Mouse (Mus musculus) C2C12 (cell line): ENCODE data around the gene Olfr1112. TPM values are rescaled to one million over a fixed set of nuclear protein-coding genes. Genes with fewer than 3 reads are reported as not detected.
"Not testable (repeated sequence)": the region's sequence is repeated elsewhere in the genome, so short reads cannot be mapped to it uniquely, and the experiment has no call there.

Experiments used
- H3K27me3 ChIP-seq: one replicate; pipeline ENCODE4 v1.6.1; 2011; ENCODE audit not compliant: control insufficient read depth, insufficient read depth, insufficient read length
- H3K36me3 ChIP-seq: one replicate; pipeline ENCODE4 v1.6.1; 2011; ENCODE audit not compliant: control insufficient read depth, insufficient read depth
- H3K4me3 ChIP-seq: one replicate; pipeline ENCODE4 v1.5.1; 2011; ENCODE audit warnings: mild to moderate bottlenecking, control low read depth; ENCODE audit not compliant: poor library complexity, insufficient read depth, severe bottlenecking
- H3K79me2 ChIP-seq: one replicate; pipeline ENCODE4 v1.6.1; 2011; ENCODE audit not compliant: control insufficient read depth, insufficient read depth
- H3K79me3 ChIP-seq: one replicate; pipeline ENCODE4 v1.6.1; 2011; ENCODE audit warnings: low read depth, control low read depth
- H3ac ChIP-seq: one replicate; pipeline ENCODE3; 2011; ENCODE audit warnings: low read depth; ENCODE audit not compliant: control insufficient read depth, insufficient read length
- CEBPB ChIP-seq: IDR thresholded peaks from one replicate; pipeline ENCODE4 v1.6.1; 2011; ENCODE audit warnings: low read depth, mild to moderate bottlenecking, control low read depth, moderate library complexity
- CTCF ChIP-seq: IDR thresholded peaks from one replicate; pipeline ENCODE4 v1.5.1; 2011; ENCODE audit not compliant: control insufficient read depth, insufficient read depth, insufficient read length
- FOSL1 ChIP-seq: IDR thresholded peaks from one replicate; pipeline ENCODE4 v1.8.0; 2011; ENCODE audit warnings: mild to moderate bottlenecking, low read length; ENCODE audit not compliant: poor library complexity, insufficient read depth, severe bottlenecking
- MAX ChIP-seq: IDR thresholded peaks from one replicate; pipeline ENCODE4 v1.6.1; 2011; ENCODE audit warnings: mild to moderate bottlenecking, control low read depth
- MYOD1 ChIP-seq: IDR thresholded peaks from one replicate; pipeline ENCODE4 v1.6.1; 2011; ENCODE audit warnings: low read depth; ENCODE audit not compliant: control insufficient read depth, insufficient read length
- MYOG ChIP-seq: IDR thresholded peaks from one replicate; pipeline ENCODE4 v1.6.1; 2011; ENCODE audit not compliant: control insufficient read depth, insufficient read length; ENCODE audit errors: extremely low read depth
- USF1 ChIP-seq: IDR thresholded peaks from one replicate; pipeline ENCODE4 v1.6.1; 2011; ENCODE audit warnings: low read depth, mild to moderate bottlenecking, control low read depth, moderate library complexity
- long read RNA-seq, 2 experiments: library from polyadenylated mRNA; unstranded; transcript quantifications; one replicate each; pipeline ENCODE4 v2.0.0; 2019 to 2020
- polyA plus RNA-seq: library from polyadenylated mRNA; unstranded; fragments of >200 nt; fragmentation: generic; extraction: Trizol; gene quantifications from one replicate; pipeline ENCODE4 v1.2.1, GENCODE M21; 2012; ENCODE audit warnings: missing spikeins

The Olfr1112 gene
- polyA plus RNA-seq, result not detected
- long read RNA-seq, experiment 1, result 0 reads
- long read RNA-seq, experiment 2, result 0 reads

DNA sequence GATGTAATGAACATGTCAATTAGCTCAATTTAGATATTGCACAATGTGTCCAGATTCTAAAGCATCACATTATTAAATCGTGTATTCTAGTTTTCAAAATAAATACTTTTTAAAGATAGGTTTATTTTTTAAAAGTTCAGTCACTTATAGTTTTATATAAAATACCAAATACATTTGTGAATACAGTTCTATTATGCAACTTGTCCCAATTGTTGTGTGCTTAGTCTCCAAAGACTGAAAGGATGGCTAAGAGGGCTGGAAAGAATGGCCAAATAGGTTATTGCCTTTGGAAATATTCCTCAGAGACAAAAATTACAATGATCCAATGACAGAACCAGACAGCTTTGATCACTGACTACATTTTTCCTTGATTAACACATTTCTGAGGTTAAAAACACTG is at the start of gene Olfr1112:
Gene Olfr1112, plus strand, starts transcription at position 301 of the 400 bp plus-strand sequence.
- no peak for TF ChIP-seq FOSL1
- TF ChIP-seq USF1, result no peak

DNA sequence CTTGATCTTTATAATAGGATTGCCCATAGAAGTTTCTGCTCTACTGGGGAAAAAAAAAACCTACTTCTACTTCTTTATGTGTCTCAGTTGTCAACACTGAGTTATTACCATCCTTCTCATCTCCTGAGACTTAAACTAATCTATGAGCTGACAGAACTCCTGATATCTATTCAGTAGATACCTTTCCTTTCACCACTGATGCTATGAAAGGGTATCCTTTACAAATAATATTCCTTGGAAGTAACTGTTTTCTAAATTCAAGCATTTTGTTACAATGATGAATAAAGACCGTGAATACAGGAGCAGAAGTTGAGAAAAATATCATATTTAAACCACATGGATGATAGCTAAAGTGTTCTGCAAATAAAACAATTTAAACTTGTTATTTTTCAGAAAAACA is 47.4 kb upstream of the Olfr1112 start, which contains the start of gene Olfr1110:
Gene Olfr1110, minus strand, starts transcription at position 101 of the 400 bp plus-strand sequence.
- Histone ChIP-seq H3K36me3 (no peaks in the 10 kb centered on the region), H3K27me3 (no peaks in the 10 kb centered on the region), H3K4me3 (no peak within 1 kb of the TSS), H3K79me2 (no peaks in the 10 kb centered on the region), H3ac (no peak within 1 kb of the TSS), H3K79me3 (no peaks in the 10 kb centered on the region)
- TF ChIP-seq CEBPB, result no peak
- TF ChIP-seq USF1, result no peak
- TF ChIP-seq MAX, result no peak
- no peak for TF ChIP-seq MYOD1
- TF ChIP-seq MYOG, result no peak
- TF ChIP-seq CTCF, result no peak
- TF ChIP-seq FOSL1, result no peak

More for the DNA sequence above, at the start of gene Olfr1112:
- Histone ChIP-seq H3K4me3 (no peak within 1 kb of the TSS), H3ac (no peak within 1 kb of the TSS), H3K27me3 (no peaks in the 10 kb centered on the region), H3K36me3 (no peaks in the 10 kb centered on the region), H3K79me3 (no peaks in the 10 kb centered on the region), H3K79me2 (no peaks in the 10 kb centered on the region)

DNA sequence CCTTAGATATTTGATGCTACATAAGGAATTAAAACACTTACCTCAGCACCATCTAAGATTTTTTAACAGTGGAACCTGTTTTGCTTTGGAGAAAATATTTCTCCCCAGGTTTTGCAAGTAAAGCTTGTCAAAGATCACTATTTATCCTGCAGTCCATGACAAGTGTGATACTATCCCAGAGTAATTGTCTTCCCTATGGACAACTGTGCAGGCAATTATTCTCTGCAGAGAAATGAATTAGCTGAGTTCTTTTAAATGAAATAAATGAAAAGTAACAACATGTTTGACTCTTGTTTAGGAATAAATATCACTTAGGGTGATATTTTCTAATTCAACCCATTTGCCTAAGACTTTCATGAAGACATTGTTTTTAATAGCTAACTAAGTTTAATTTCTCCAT is 35.1 kb upstream of the Olfr1112 start, which contains the start of gene Olfr1111:
Gene Olfr1111, minus strand, starts transcription at position 101 of the 400 bp plus-strand sequence.
- Histone ChIP-seq H3K27me3 (no peaks in the 10 kb centered on the region), H3K4me3 (no peak within 1 kb of the TSS), H3K79me3 (no peaks in the 10 kb centered on the region), H3K36me3 (no peaks in the 10 kb centered on the region), H3ac (no peak within 1 kb of the TSS), H3K79me2 (no peaks in the 10 kb centered on the region)
- TF ChIP-seq CEBPB (no peak), MAX (no peak), FOSL1 (no peak), USF1 (no peak), MYOD1 (no peak), MYOG (no peak), CTCF (no peak)

DNA sequence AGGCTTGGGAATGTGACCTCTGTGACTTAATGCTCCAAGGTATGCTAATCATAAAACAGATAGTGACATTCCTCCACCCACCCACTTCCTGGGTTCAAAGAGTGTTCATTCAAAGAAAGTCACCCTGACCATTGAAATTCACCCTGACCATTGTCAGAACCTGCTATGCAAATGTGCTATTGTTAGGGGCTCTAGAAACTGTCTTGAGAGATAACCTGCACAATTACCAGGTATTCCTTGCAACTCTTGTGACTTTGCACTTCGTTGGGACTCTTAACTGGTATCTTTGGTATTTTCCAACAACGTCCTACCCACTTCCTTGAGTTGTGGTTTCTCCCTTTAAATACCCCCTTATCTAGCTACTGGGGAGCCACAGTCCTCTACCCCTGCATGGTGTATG is 19.9 kb upstream of the Olfr1112 start:
- H3K4me3 ChIP-seq, H3ac ChIP-seq, H3K79me3 ChIP-seq, H3K79me2 ChIP-seq, H3K36me3 ChIP-seq, H3K27me3 ChIP-seq: not testable (repeated sequence)

DNA sequence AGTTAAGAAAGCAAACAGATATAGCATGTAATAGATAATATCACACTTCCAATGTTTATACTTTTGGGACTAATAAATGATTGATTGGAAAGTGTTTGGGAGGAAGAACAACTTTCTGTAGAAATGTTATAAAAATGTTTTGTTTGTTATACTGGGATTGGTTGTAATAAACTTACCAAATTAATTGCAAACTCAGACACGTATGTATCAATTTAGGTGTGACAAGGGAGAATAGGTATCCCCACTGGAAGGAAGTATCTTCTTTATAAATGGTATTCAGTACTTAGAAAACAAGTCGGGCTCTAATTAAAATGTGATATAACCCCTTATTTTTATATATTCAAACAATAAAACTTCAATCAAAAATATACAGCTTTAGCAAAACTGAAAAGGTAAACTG is 21.1 kb downstream of the Olfr1112 start, which contains the start of gene Olfr1113:
Gene Olfr1113, plus strand, starts transcription at position 301 of the 400 bp plus-strand sequence.
- no peaks in the 10 kb centered on the region for H3K79me3 ChIP-seq
- H3K4me3 ChIP-seq, result no peak within 1 kb of the TSS
- no peaks in the 10 kb centered on the region for H3K36me3 ChIP-seq
- H3K27me3 ChIP-seq, result no peaks in the 10 kb centered on the region
- no peaks in the 10 kb centered on the region for H3K79me2 ChIP-seq
- TF ChIP-seq FOSL1 (no peak), MAX (no peak), USF1 (no peak), MYOG (no peak), CTCF (no peak), CEBPB (no peak), MYOD1 (no peak)
- H3ac ChIP-seq, result no peak within 1 kb of the TSS

Other genes starting within 250 kb of the Olfr1112 start
- not detected for gene Olfr1099, start 227.1 kb upstream of the Olfr1112 start, polyA plus RNA-seq
- not detected for gene Olfr1100, start 207.8 kb upstream of the Olfr1112 start, polyA plus RNA-seq
- not detected for gene Olfr1101, start 196.6 kb upstream of the Olfr1112 start, polyA plus RNA-seq
- not detected for gene Olfr1102, start 189.4 kb upstream of the Olfr1112 start, polyA plus RNA-seq
- gene Olfr1104, start 160.7 kb upstream of the Olfr1112 start, polyA plus RNA-seq, result not detected
- gene Olfr1105, start 151.3 kb upstream of the Olfr1112 start, polyA plus RNA-seq, result not detected
- not detected for gene Olfr1106, start 135.5 kb upstream of the Olfr1112 start, polyA plus RNA-seq
- not detected for gene Olfr1107, start 112.0 kb upstream of the Olfr1112 start, polyA plus RNA-seq
- gene Olfr1109, start 91.8 kb upstream of the Olfr1112 start, polyA plus RNA-seq, result not detected
- gene Olfr259, start 73.2 kb upstream of the Olfr1112 start, polyA plus RNA-seq, result not detected
- not detected for gene Olfr1110, start 47.5 kb upstream of the Olfr1112 start, polyA plus RNA-seq
- not detected for gene Olfr1111, start 35.2 kb upstream of the Olfr1112 start, polyA plus RNA-seq
- gene Olfr1113, start 21.2 kb downstream of the Olfr1112 start, polyA plus RNA-seq, result not detected
- not detected for gene Olfr1115, start 60.2 kb downstream of the Olfr1112 start, polyA plus RNA-seq
- not detected for gene Olfr1116, start 79.7 kb downstream of the Olfr1112 start, polyA plus RNA-seq
- gene Olfr1118, start 119.8 kb downstream of the Olfr1112 start, polyA plus RNA-seq, result not detected
- gene Olfr1120, start 167.0 kb downstream of the Olfr1112 start, polyA plus RNA-seq, result not detected
- gene Olfr1121, start 182.1 kb downstream of the Olfr1112 start, polyA plus RNA-seq, result not detected
- not detected for gene Olfr1122, start 198.1 kb downstream of the Olfr1112 start, polyA plus RNA-seq
- gene Olfr1123, start 228.8 kb downstream of the Olfr1112 start, polyA plus RNA-seq, result not detected
- gene Olfr1124, start 242.5 kb downstream of the Olfr1112 start, polyA plus RNA-seq, result not detected